Mouse (Mus musculus) kidney, embryonic 14.5 days (tissue): ENCODE results near the gene Hlf. TPM values are rescaled to one million over a fixed set of nuclear protein-coding genes. Genes with fewer than 3 reads are reported as not detected.
A peak's percentile ranks its signal among the peaks of the same experiment; 100 is the strongest.

Source experiments
- ATAC-seq: fragments of 200-750 bp; cut with Nextera tagmentation; 2 replicates; pipeline ENCODE4 v1.8.0; 2017; ENCODE audit warnings: moderate number of reproducible peaks, mild to moderate bottlenecking, moderate TSS enrichment, moderate library complexity; ENCODE audit not compliant: low FRiP score, low TSS enrichment
- H3K27ac ChIP-seq: fragments of 300-500 bp; sonication (generic); 2 replicates; pipeline ENCODE4 v1.5.1; 2014; ENCODE audit warnings: low read depth, mild to moderate bottlenecking, low read length, moderate library complexity, mixed read lengths
- H3K27me3 ChIP-seq: fragments of 300-500 bp; sonication (generic); 2 replicates; pipeline ENCODE4 v1.6.1; 2014; ENCODE audit warnings: mild to moderate bottlenecking, low read length; ENCODE audit not compliant: control insufficient read depth, insufficient read depth
- H3K36me3 ChIP-seq: fragments of 300-500 bp; sonication (generic); 2 replicates; pipeline ENCODE4 v1.6.1; 2014; ENCODE audit warnings: low read length, mixed read lengths; ENCODE audit not compliant: control insufficient read depth, insufficient read depth
- H3K4me1 ChIP-seq: fragments of 300-500 bp; sonication (generic); 2 replicates; pipeline ENCODE4 v1.6.1; 2014; ENCODE audit warnings: low read length, mixed read lengths; ENCODE audit not compliant: control insufficient read depth, insufficient read depth
- H3K4me2 ChIP-seq: fragments of 300-500 bp; sonication (generic); replicated peaks from 2 replicates; pipeline ENCODE4 v1.6.1; 2014; ENCODE audit warnings: low read depth, mild to moderate bottlenecking, low read length
- H3K4me3 ChIP-seq: fragments of 300-500 bp; sonication (generic); 2 replicates; pipeline ENCODE4 v1.5.1; 2014; ENCODE audit warnings: mild to moderate bottlenecking, low read length
- H3K9ac ChIP-seq: fragments of 300-500 bp; sonication (generic); 2 replicates; pipeline ENCODE4 v1.6.1; 2014; ENCODE audit warnings: low read depth, mild to moderate bottlenecking, low read length, moderate library complexity
- H3K9me3 ChIP-seq: fragments of 300-500 bp; sonication (generic); 2 replicates; pipeline ENCODE4 v1.6.1; 2016; ENCODE audit warnings: low read length; ENCODE audit not compliant: control insufficient read depth
- WGBS: fragments of 180-500 bp; shearing (Covaris S2); extraction: QIAGEN DNeasy Blood & Tissue Kit; methylation state at CpG from one replicate; pipeline ENCODE4 v1.1.7; 2014; 5-methylcytosine and 5-hydroxymethylcytosine counted together
- polyA plus RNA-seq: library from polyadenylated mRNA; unstranded; fragments of >200 nt; fragmentation: Nextera tagmentation; extraction: Ambion mirVana; gene quantifications from 2 replicates; pipeline ENCODE4 v1.2.1, GENCODE M21; 2014

The Hlf gene
- polyA plus RNA-seq, 1 experiment from 2014 or later, result 1.7 TPM

- WGBS, result 10% methylated on average over 14 of the region's 14 CpGs
- H3K4me1 ChIP-seq, result peaks cover 17% of the 10 kb centered on the region; the same call in 1 of the 2 replicates
- H3K9ac ChIP-seq, result no peak overlapping the region
- peak overlapping the region; percentile 95 for H3K4me2 ChIP-seq
- no peaks in the 10 kb centered on the region for H3K9me3 ChIP-seq
- H3K36me3 ChIP-seq, result no peaks in the 10 kb centered on the region
- peak overlapping the region; percentile 48 for H3K4me3 ChIP-seq
- no peak overlapping the region for H3K27ac ChIP-seq
- H3K27me3 ChIP-seq, result peaks cover 22% of the 10 kb centered on the region; the same call in 1 of the 2 replicates
- ATAC-seq, result no peak
Observed at GRCm38 (mm10) chr11:90391271-90392185, 833 bp upstream of the Hlf start.

GRCm38 (mm10) chr11:90389902-90390816 lies 536 bp downstream of the Hlf start:
- under 1% methylated on average over 41 of the region's 41 CpGs for WGBS
- peak overlapping the region; percentile 45; the same call in 1 of the 2 replicates for H3K9ac ChIP-seq
- H3K4me3 ChIP-seq, result peak overlapping the region; percentile 48
- H3K27ac ChIP-seq, result no peak overlapping the region
- H3K36me3 ChIP-seq, result no peaks in the 10 kb centered on the region
- peaks cover 17% of the 10 kb centered on the region; the same call in 1 of the 2 replicates for H3K4me1 ChIP-seq
- H3K4me2 ChIP-seq, result peak overlapping the region; percentile 95
- H3K9me3 ChIP-seq, result no peaks in the 10 kb centered on the region
- peaks cover 22% of the 10 kb centered on the region; the same call in 1 of the 2 replicates for H3K27me3 ChIP-seq
- ATAC-seq, result peak; percentile 66

DNA sequence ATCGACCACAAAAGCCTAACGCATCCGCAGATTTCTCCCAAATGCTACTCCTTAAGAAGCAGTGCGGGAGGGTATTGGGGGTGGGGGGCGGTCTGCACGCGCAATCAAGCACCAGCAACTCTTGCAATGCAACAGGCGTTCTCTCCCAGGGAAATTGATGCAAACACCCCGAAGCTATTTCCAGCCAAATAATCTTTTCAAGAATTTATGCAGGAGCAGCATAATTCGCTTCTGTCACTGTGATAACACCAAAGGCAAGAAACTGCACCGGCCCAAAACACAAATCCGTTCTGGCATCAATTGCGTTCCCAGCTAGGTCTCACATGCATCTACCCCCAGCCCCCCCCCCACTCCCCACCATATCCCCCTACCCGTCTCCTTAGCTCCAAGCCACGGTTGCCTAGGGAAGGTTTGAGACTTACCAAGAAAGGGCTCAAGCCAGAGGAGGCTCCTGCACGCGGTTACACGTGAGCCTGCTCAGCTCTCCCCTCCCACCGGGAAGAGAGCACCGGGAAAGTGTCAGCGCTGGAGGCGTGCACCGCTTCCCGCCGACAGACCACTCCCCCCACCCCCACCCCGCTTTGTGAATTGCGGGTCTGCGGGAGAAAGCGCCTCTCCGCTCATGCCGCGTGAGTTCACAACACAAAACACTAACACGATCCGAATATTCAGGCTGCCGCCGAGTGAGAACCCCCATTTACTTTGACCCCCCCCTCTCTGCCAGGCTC lies 1.4 kb downstream of the Hlf start:
- Histone ChIP-seq H3K9ac (peak overlapping the region; percentile 44), H3K9me3 (no peaks in the 10 kb centered on the region), H3K4me1 (peaks cover 17% of the 10 kb centered on the region; the same call in 1 of the 2 replicates), H3K4me2 (peak overlapping the region; percentile 95), H3K27me3 (peaks cover 22% of the 10 kb centered on the region; the same call in 1 of the 2 replicates), H3K27ac (no peak overlapping the region), H3K4me3 (peak overlapping the region; percentile 48), H3K36me3 (no peaks in the 10 kb centered on the region)
- under 1% methylated on average over 36 of the region's 36 CpGs for WGBS
- peak; percentile 58 for ATAC-seq

DNA sequence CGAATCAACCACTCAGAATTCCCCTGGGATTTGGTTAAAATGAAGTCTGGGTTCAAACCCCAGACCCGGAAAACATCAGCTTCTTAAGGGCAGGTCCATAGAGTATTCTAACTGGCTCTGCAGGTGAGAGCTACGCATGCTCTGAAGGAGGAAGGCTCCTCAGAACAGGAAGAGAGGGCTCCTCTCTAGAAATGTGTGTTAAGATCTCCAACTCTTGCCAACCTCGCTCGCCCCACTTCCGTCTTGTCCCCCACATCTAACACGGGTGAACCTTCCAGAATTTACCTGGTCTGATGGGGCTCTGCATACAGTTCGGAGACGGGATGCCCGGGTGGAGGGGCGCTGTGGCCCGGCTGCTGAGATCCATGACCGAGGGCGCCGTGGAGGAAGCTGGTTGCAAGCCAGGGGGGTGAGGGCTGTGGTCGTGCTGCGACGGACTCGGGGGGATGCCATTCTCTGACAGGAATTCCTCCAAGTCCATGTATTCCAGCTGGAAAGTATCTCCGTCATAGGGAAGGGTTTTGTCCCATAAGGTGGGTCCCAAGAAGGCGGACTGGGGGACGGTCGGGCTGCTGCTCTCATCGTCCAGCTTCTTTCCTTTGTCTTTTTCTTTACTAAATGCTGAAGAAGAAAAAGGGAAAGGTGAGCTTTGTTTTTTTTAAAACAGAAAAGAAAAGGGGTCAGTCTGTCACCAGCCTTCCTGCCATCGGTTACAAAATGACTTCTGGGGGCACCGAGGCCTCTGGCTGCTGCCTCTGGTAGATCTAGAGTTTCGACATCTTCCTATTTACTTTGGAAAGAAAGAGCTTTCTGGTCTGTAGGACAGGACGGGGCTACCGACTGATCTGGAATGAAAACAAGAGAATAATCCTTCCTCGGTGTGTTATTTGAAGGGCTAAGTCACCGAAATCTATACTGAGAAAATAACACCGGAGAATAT lies 2.9 kb downstream of the Hlf start:
- no peaks in the 10 kb centered on the region for H3K36me3 ChIP-seq
- no peak overlapping the region for H3K9ac ChIP-seq
- H3K4me3 ChIP-seq, result peak overlapping the region; percentile 48; the same call in 1 of the 2 replicates

GRCm38 (mm10) chr11:90382005-90382611 lies 8.6 kb downstream of the Hlf start:
- peaks cover 12% of the 10 kb centered on the region for H3K4me1 ChIP-seq
- no peak overlapping the region for H3K4me3 ChIP-seq
- no peaks in the 10 kb centered on the region for H3K27me3 ChIP-seq
- 11% methylated on average over 6 of the region's 6 CpGs for WGBS
- H3K4me2 ChIP-seq, result no peak overlapping the region; the same call in 1 of the 2 replicates
- peak; percentile 77 for ATAC-seq
- H3K27ac ChIP-seq, result peak overlapping the region; percentile 71; the same call in 1 of the 2 replicates
- H3K36me3 ChIP-seq, result no peaks in the 10 kb centered on the region
- no peaks in the 10 kb centered on the region for H3K9me3 ChIP-seq
- H3K9ac ChIP-seq, result no peak overlapping the region

More for the DNA sequence above, 2.9 kb downstream of the Hlf start:
- WGBS, result 43% methylated on average over 32 of the region's 32 CpGs
- Histone ChIP-seq H3K4me2 (peak overlapping the region; percentile 95), H3K9me3 (no peaks in the 10 kb centered on the region), H3K27me3 (peaks cover 22% of the 10 kb centered on the region; the same call in 1 of the 2 replicates), H3K4me1 (peaks cover 17% of the 10 kb centered on the region; the same call in 1 of the 2 replicates), H3K27ac (no peak overlapping the region)
- ATAC-seq, result no peak

DNA sequence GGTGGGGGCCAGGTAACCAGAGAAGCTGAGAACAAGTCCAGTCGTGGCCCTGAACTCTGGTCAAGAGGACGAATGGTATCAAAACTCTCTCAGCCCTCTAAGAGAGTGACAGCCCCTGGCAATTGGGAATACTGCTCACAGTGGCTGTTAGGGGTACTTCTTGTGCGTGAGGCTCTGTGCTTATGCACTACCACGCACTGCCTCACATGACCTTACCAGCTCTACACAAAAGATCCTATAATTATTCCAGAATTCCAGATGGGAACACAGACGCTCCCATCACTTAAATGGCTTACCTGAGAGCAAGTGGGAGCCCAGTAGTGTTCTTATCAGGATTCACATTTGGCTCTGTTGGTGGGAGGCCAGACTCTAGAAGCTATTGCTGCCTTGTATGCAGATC lies 9.6 kb downstream of the Hlf start:
- no peak overlapping the region for H3K27ac ChIP-seq
- no peak overlapping the region for H3K4me2 ChIP-seq
- no peaks in the 10 kb centered on the region for H3K36me3 ChIP-seq
- 56% methylated on average over 5 of the region's 5 CpGs for whole genome bisulfite sequencing
- ATAC-seq, result 0 out of 2 replicates have a peak, but pooled peaks have one; percentile 14
- H3K9me3 ChIP-seq, result no peaks in the 10 kb centered on the region
- H3K9ac ChIP-seq, result no peak overlapping the region
- no peak overlapping the region for H3K4me3 ChIP-seq
- H3K4me1 ChIP-seq, result peaks cover 12% of the 10 kb centered on the region
- no peaks in the 10 kb centered on the region for H3K27me3 ChIP-seq

DNA sequence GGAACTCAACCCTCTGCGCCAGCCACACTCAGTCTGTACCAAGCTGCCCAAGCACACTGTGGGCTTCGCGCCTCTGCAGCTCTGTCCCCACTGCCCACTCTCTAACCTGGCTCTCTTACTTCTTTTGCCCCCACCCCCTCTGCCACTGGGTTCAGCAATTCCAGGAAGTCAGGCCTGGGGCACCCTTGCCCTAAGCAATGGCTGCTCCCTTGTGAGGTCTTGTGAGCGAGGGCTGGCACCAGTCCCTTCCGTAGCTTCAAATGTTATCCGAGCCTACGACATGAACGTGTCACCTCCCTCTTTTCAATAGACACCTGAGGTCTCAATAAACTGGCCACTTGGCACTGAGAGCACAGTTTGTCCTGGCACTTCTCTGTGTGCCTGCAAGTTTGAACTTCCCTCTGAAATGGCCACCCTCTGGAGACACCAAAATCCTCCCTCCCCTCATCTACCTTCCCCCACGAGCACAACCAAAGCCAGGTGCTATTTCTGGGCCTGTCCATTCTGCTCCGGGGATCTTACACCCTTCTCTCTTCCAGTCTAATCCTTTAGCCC lies 10.5 kb downstream of the Hlf start:
- no peak overlapping the region for H3K4me2 ChIP-seq
- H3K27me3 ChIP-seq, result no peaks in the 10 kb centered on the region
- H3K4me3 ChIP-seq, result no peak overlapping the region
- ATAC-seq, result no peak
- H3K36me3 ChIP-seq, result no peaks in the 10 kb centered on the region
- no peak overlapping the region for H3K9ac ChIP-seq
- no peak overlapping the region for H3K27ac ChIP-seq
- H3K9me3 ChIP-seq, result no peaks in the 10 kb centered on the region
- 74% methylated on average over 10 of the region's 10 CpGs for WGBS
- peaks cover 12% of the 10 kb centered on the region for H3K4me1 ChIP-seq
